12 mouse cellular contexts compared by ENCODE assay signal in the genomic region with DNA sequence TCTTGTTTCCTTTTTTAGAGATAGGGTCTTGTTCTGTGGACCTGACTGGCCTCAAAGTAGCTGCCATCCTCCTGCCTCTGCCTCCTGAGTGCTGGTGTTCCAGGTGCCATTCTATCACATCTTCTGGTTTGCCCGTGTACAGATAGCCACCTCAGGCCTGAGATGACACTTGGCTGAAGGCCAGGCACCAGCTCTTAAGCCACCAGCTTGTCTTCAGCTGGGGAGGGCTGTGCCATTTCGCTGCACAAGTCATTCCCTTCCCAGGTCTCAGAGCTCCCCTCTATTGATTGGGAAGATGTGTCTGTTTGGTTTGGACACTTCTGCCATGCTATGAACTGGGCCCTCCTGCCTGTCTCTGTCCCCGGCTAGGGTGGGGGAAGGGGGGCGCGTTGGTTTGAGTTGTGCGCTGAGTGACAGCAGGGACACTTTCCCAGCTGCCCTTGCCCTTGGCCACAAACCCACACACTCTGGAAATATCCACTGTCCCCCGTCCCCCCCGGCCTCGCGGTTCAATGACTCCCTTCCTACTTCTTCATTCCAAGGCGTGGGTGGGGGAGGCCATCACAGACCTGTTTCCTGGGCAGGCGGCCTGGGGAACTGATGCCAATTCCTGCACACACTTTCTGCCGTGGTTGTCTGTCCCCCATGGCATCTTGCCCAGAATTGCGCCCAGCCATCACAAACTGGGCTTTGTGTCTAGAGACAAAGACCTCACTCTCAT. TPM values are rescaled to one million over a fixed set of nuclear protein-coding genes. Genes with fewer than 3 reads are reported as not detected.
DNase-seq lines count a peak whose midpoint lies in the region; ATAC-seq lines count a peak whose summit lies in the region.
"Had no signal": no experiment of that assay in that cellular context is flagged by ENCODE, and none has a peak within 500 bp of the region (broad histone marks: within the 10 kb centered on the region; RNA-seq: fewer than 3 reads in every experiment).

No protein-coding gene starts in this region.

- H3K9ac ChIP-seq in kidney, embryonic 14.5 days (ENCODE audit: low read depth, low read length), result no peak overlapping the region
- no peak overlapping the region for H3K9ac ChIP-seq in forebrain, embryonic 11.5 days (ENCODE audit: low read length)
- H3K9ac ChIP-seq in forebrain, embryonic 16.5 days (replicated peaks; ENCODE audit: low read depth, low read length), result no peak overlapping the region
- H3K9ac ChIP-seq: forebrain, embryonic 15.5 days; limb, embryonic 13.5 days had no signal

- peaks cover 4% of the 10 kb centered on the region; the same call in 1 of the 2 replicates for H3K4me1 ChIP-seq in kidney, embryonic 14.5 days (ENCODE audit: control insufficient read depth, insufficient read depth, low read length)
- H3K4me1 ChIP-seq in forebrain, embryonic 11.5 days (replicated peaks; ENCODE audit: control insufficient read depth, insufficient read depth, low read length), result peaks cover 2% of the 10 kb centered on the region; the same call in 1 of the 2 replicates
- peaks cover under 1% of the 10 kb centered on the region for H3K4me1 ChIP-seq in forebrain, embryonic 16.5 days (replicated peaks; ENCODE audit: control insufficient read depth, insufficient read depth, low read length)

- intact Hi-C loops in heart, postnatal 14 days (cut with DNase I), result no loop called here

- H3K27me3 ChIP-seq in kidney, embryonic 14.5 days (ENCODE audit: control insufficient read depth, insufficient read depth, low read length), result peaks cover 10% of the 10 kb centered on the region
- peaks cover 9% of the 10 kb centered on the region for H3K27me3 ChIP-seq in forebrain, embryonic 11.5 days (ENCODE audit: control insufficient read depth, insufficient read depth, low read length)
- peaks cover 4% of the 10 kb centered on the region for H3K27me3 ChIP-seq in forebrain, embryonic 16.5 days (replicated peaks; ENCODE audit: control insufficient read depth, insufficient read depth, low read length)

- no peak overlapping the region for H3K4me3 ChIP-seq in kidney, embryonic 14.5 days (ENCODE audit: low read length)
- no peak overlapping the region for H3K4me3 ChIP-seq in forebrain, embryonic 11.5 days (ENCODE audit: low read depth, low read length)
- no peak overlapping the region for H3K4me3 ChIP-seq in forebrain, embryonic 16.5 days (replicated peaks; ENCODE audit: low read length)
- H3K4me3 ChIP-seq: forebrain, embryonic 15.5 days; limb, embryonic 13.5 days had no signal

- no peaks in the 10 kb centered on the region for H3K36me3 ChIP-seq in kidney, embryonic 14.5 days (ENCODE audit: control insufficient read depth, insufficient read depth, low read length)
- H3K36me3 ChIP-seq in forebrain, embryonic 11.5 days (ENCODE audit: control insufficient read depth, insufficient read depth, low read length), result no peaks in the 10 kb centered on the region
- no peaks in the 10 kb centered on the region for H3K36me3 ChIP-seq in forebrain, embryonic 16.5 days (ENCODE audit: control insufficient read depth, insufficient read depth)
- H3K36me3 ChIP-seq: forebrain, embryonic 15.5 days; limb, embryonic 13.5 days had no signal

- peak; percentile 43 for DNase-seq in kidney, adult 11 months
- DNase-seq in MN1 (ENCODE audit: low spot score), result peak; percentile 55
- peak; percentile 46 for DNase-seq in cerebellum, adult 11 months
- DNase-seq in kidney, postnatal 14 days, result peak; percentile 62
- no peak for DNase-seq in forebrain, embryonic 11.5 days (ENCODE audit: low spot score)
- no peak for DNase-seq in heart, postnatal 14 days

- H3K9me3 ChIP-seq in kidney, embryonic 14.5 days (ENCODE audit: control insufficient read depth, low read length), result no peaks in the 10 kb centered on the region
- no peaks in the 10 kb centered on the region for H3K9me3 ChIP-seq in forebrain, embryonic 11.5 days (ENCODE audit: control insufficient read depth, low read length)
- no peaks in the 10 kb centered on the region for H3K9me3 ChIP-seq in forebrain, embryonic 16.5 days (ENCODE audit: control insufficient read depth, low read length)
- H3K9me3 ChIP-seq: forebrain, embryonic 15.5 days; limb, embryonic 13.5 days had no signal

- ATAC-seq in kidney, embryonic 14.5 days (ENCODE audit: low FRiP score, low TSS enrichment), result no peak
- no peak for ATAC-seq in forebrain, embryonic 11.5 days (replicated peaks; ENCODE audit: low FRiP score)
- no peak for ATAC-seq in forebrain, embryonic 16.5 days
- ATAC-seq: forebrain, embryonic 15.5 days; inflammation-experienced regulatory T-cells, adult 6 months had no signal

- no peak overlapping the region for H3K4me2 ChIP-seq in kidney, embryonic 14.5 days (replicated peaks; ENCODE audit: low read depth, low read length)
- H3K4me2 ChIP-seq in forebrain, embryonic 11.5 days (ENCODE audit: low read depth, low read length, severe bottlenecking), result no peak overlapping the region
- no peak overlapping the region for H3K4me2 ChIP-seq in forebrain, embryonic 16.5 days (ENCODE audit: low read length)
- H3K4me2 ChIP-seq: forebrain, embryonic 15.5 days; limb, embryonic 13.5 days had no signal

- 61% methylated on average over 14 of the region's 14 CpGs for WGBS in kidney, embryonic 14.5 days
- 87% methylated on average over 14 of the region's 14 CpGs for WGBS in forebrain, embryonic 11.5 days
- WGBS in forebrain, embryonic 16.5 days, result 60% methylated on average over 14 of the region's 14 CpGs

- H3K27ac ChIP-seq in kidney, embryonic 14.5 days (ENCODE audit: low read depth, low read length), result no peak overlapping the region
- H3K27ac ChIP-seq in forebrain, embryonic 11.5 days (ENCODE audit: low read depth, low read length), result no peak overlapping the region
- H3K27ac ChIP-seq in forebrain, embryonic 16.5 days (ENCODE audit: low read length), result no peak overlapping the region
- H3K27ac ChIP-seq: forebrain, embryonic 15.5 days; limb, embryonic 13.5 days had no signal

RNA-seq across cellular contexts. Expression of gene Rasal1, which starts 5.1 kb away (rescaled TPM):
- 0.23 and 0.31 TPM in 2 replicates for polyA plus RNA-seq in kidney, embryonic 14.5 days (2014; fragmentation: Nextera tagmentation; extraction: Ambion mirVana)
- not detected in 2 replicates for polyA plus RNA-seq in forebrain, embryonic 11.5 days (2014; fragmentation: Nextera tagmentation; extraction: Ambion mirVana)
- total RNA-seq in heart, postnatal 14 days (2021), result under 1 TPM in 1 of 2 experiments, not detected in 1; 0.59 TPM
- 5.3 and 6.3 TPM in 2 replicates for polyA plus RNA-seq in forebrain, embryonic 16.5 days (2015; fragmentation: Nextera tagmentation; extraction: Ambion mirVana)

RNA-seq across cellular contexts. Expression of gene Cfap73, which starts 9.5 kb away (rescaled TPM):
- polyA plus RNA-seq in kidney, embryonic 14.5 days (2014; fragmentation: Nextera tagmentation; extraction: Ambion mirVana), result not detected in 2 replicates
- polyA plus RNA-seq in forebrain, embryonic 11.5 days (2014; fragmentation: Nextera tagmentation; extraction: Ambion mirVana), result not detected in 2 replicates
- total RNA-seq in heart, postnatal 14 days (2021), result not detected
- 0.39 and 0.46 TPM in 2 replicates for polyA plus RNA-seq in forebrain, embryonic 16.5 days (2015; fragmentation: Nextera tagmentation; extraction: Ambion mirVana)
- polyA plus RNA-seq: inflammation-experienced regulatory T-cells, adult 6 months; limb, embryonic 13.5 days; stomach, embryonic 16.5 days had no signal

RNA-seq across cellular contexts. Expression of gene Ddx54, which starts 31.0 kb away (rescaled TPM):
- polyA plus RNA-seq in kidney, embryonic 14.5 days (2014; fragmentation: Nextera tagmentation; extraction: Ambion mirVana), result 22.3 and 37.7 TPM in 2 replicates
- 45.2 and 45.7 TPM in 2 replicates for polyA plus RNA-seq in forebrain, embryonic 11.5 days (2014; fragmentation: Nextera tagmentation; extraction: Ambion mirVana)
- total RNA-seq in heart, postnatal 14 days (2021), result 10 to 100 TPM; 20.4 to 22.5 TPM
- 49.2 and 49.3 TPM in 2 replicates for polyA plus RNA-seq in forebrain, embryonic 16.5 days (2015; fragmentation: Nextera tagmentation; extraction: Ambion mirVana)

RNA-seq across cellular contexts. Expression of gene Rita1, which starts 31.1 kb away (rescaled TPM):
- polyA plus RNA-seq in kidney, embryonic 14.5 days (2014; fragmentation: Nextera tagmentation; extraction: Ambion mirVana), result 10.4 and 11.1 TPM in 2 replicates
- 10.2 and 10.6 TPM in 2 replicates for polyA plus RNA-seq in forebrain, embryonic 11.5 days (2014; fragmentation: Nextera tagmentation; extraction: Ambion mirVana)
- 10 to 100 TPM; 15.1 to 18.3 TPM for total RNA-seq in heart, postnatal 14 days (2021)
- polyA plus RNA-seq in forebrain, embryonic 16.5 days (2015; fragmentation: Nextera tagmentation; extraction: Ambion mirVana), result 21.2 and 26.9 TPM in 2 replicates

RNA-seq across cellular contexts. Expression of gene Iqcd, which starts 54.7 kb away (rescaled TPM):
- polyA plus RNA-seq in kidney, embryonic 14.5 days (2014; fragmentation: Nextera tagmentation; extraction: Ambion mirVana), result 0.57 and 1.4 TPM in 2 replicates
- polyA plus RNA-seq in forebrain, embryonic 11.5 days (2014; fragmentation: Nextera tagmentation; extraction: Ambion mirVana), result 1.1 TPM in 2 replicates
- under 1 TPM in 1 of 2 experiments, not detected in 1; 0.15 TPM for total RNA-seq in heart, postnatal 14 days (2021)
- 0.98 and 1.0 TPM in 2 replicates for polyA plus RNA-seq in forebrain, embryonic 16.5 days (2015; fragmentation: Nextera tagmentation; extraction: Ambion mirVana)

Comparison
In these comparisons a context has a peak if more than half of its experiments do, and no peak if none do; other contexts are left out.
1. DNase-seq: peak in kidney, adult 11 months (single experiment), MN1 (single experiment), cerebellum, adult 11 months (single experiment) and kidney, postnatal 14 days (single experiment); none in forebrain, embryonic 11.5 days (single experiment) and heart, postnatal 14 days (0 of 2).